Mouse (Mus musculus): ENCODE data around the gene March4. TPM values are rescaled to one million over a fixed set of nuclear protein-coding genes. Genes with fewer than 3 reads are reported as not detected.

March4 gene
- polyA plus RNA-seq, 1 experiment from 2014 or later: not detected

DNA sequence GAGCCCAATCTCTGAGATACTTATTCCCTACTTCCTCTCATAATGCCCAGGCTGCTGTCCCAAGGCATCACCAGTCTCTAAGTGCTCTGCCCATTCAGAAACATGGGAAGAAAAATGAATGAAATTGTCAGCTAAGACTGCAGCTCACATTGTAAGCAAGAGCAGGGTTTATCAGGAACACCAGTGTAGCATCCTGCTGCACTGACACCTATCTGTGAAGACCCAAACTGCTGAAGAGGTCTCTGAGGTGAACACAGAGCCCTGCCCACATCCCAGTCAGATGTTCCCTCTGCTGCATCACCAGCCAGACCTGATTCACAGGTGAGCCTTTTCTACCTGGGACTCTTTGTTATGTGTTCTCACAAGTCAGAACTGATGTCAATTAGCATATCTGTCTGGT, 3.3 kb downstream of the March4 start:
- ATAC-seq: no peak
- no peak for TF ChIP-seq EP300 (IDR thresholded peaks at IDR 0.05; ENCODE audit: low read depth)
- no peak for TF ChIP-seq CTCF (IDR thresholded peaks at IDR 0.05; ENCODE audit: low read depth)

DNA sequence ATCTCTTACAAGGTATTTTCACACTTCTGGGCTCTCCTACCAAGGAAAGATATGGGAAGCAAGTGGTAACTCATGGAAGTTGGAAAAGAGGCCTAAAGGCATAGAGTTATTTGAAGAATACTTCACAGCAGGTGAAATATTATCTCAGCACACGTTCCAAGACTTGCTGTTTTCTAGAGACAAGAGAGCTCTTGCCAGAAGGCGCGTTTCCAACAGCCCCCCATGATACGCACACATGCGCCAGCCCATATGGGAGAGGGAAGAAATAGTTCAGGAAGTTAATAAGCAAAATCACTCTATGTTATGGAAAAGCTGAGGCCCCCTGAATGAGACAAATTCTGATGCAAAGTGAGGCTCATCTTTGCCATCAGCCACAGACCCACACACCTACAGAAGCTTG, 3.8 kb downstream of the March4 start:
- H3K27ac ChIP-seq (ENCODE audit: low read depth): no peak overlapping the region
- H3K9me3 ChIP-seq (ENCODE audit: low read length): no peaks in the 10 kb centered on the region
- WGBS (ENCODE audit: insufficient replicate concordance): 79% methylated on average over 5 of the region's 5 CpGs
- no peak overlapping the region for H3K4me2 ChIP-seq (ENCODE audit: low read depth, low read length)
- ATAC-seq (no peak), DNase-seq (no peak)
- H3K36me3 ChIP-seq (replicated peaks; ENCODE audit: insufficient read depth, low read length): no peaks in the 10 kb centered on the region
- peaks cover 27% of the 10 kb centered on the region for H3K27me3 ChIP-seq (ENCODE audit: insufficient read depth, low read length)
- H3K4me1 ChIP-seq (ENCODE audit: insufficient read depth): peaks cover 3% of the 10 kb centered on the region; the same call in 1 of the 2 replicates
- H3K4me3 ChIP-seq (ENCODE audit: low read depth, low read length): no peak overlapping the region
- no peak overlapping the region for H3K9ac ChIP-seq (replicated peaks)
- TF ChIP-seq CTCF (IDR thresholded peaks at IDR 0.05; ENCODE audit: low read depth): no peak
- no peak for TF ChIP-seq EP300 (IDR thresholded peaks at IDR 0.05; ENCODE audit: low read depth)

More for the DNA sequence above, 3.3 kb downstream of the March4 start:
- Histone ChIP-seq H3K27me3 (ENCODE audit: insufficient read depth, low read length) (peaks cover 27% of the 10 kb centered on the region), H3K36me3 (replicated peaks; ENCODE audit: insufficient read depth, low read length) (no peaks in the 10 kb centered on the region), H3K4me3 (ENCODE audit: low read depth, low read length) (no peak overlapping the region), H3K9me3 (ENCODE audit: low read length) (no peaks in the 10 kb centered on the region), H3K4me1 (ENCODE audit: insufficient read depth) (peaks cover 3% of the 10 kb centered on the region; the same call in 1 of the 2 replicates), H3K9ac (replicated peaks) (no peak overlapping the region), H3K4me2 (ENCODE audit: low read depth, low read length) (no peak overlapping the region), H3K27ac (ENCODE audit: low read depth) (no peak overlapping the region)
- DNase-seq: no peak

DNA sequence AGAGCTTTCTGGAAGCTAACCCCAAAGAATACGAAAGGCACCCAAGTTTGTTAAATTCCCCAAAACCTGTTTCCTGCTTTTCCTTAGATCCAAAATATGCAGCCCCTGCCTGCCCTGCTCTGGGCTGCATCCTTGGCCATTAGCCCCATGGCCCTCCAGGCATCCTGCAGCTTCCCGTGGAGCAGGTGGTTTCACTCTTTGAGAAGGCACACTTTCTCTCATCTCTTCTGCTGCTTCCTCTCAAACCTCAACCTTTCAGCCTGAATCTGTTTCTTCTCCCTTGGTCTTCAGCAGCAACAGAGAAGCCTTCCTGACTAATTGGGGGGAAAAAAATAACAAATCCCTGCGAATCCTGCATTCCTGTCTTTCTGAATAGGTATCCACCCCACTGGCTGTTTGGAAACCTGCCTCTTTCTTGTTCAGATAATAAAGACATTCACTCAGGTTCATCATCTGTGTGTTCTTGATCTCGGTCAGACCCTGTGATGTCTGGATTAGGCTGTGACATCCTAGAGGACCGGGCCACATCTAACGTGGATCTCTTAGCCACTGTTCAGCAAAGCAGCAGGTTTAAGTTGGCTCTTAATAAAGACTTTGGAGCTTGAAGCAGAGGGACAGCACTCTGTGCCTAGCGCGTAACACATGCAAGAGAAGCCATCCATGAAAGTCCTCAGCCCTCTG, 6.1 kb downstream of the March4 start:
- Histone ChIP-seq H3K9me3 (ENCODE audit: low read length) (no peaks in the 10 kb centered on the region), H3K36me3 (replicated peaks; ENCODE audit: insufficient read depth, low read length) (no peaks in the 10 kb centered on the region), H3K27ac (ENCODE audit: low read depth) (no peak overlapping the region), H3K9ac (replicated peaks) (no peak overlapping the region), H3K4me3 (ENCODE audit: low read depth, low read length) (no peak overlapping the region), H3K27me3 (ENCODE audit: insufficient read depth, low read length) (peaks cover 7% of the 10 kb centered on the region), H3K4me2 (ENCODE audit: low read depth, low read length) (no peak overlapping the region), H3K4me1 (ENCODE audit: insufficient read depth) (no peaks in the 10 kb centered on the region)
- ATAC-seq: no peak
- no peak for DNase-seq
- TF ChIP-seq EP300 (IDR thresholded peaks at IDR 0.05; ENCODE audit: low read depth) (no peak), CTCF (IDR thresholded peaks at IDR 0.05; ENCODE audit: low read depth) (no peak)
- WGBS (ENCODE audit: insufficient replicate concordance): 76% methylated on average over 8 of the region's 8 CpGs

DNA sequence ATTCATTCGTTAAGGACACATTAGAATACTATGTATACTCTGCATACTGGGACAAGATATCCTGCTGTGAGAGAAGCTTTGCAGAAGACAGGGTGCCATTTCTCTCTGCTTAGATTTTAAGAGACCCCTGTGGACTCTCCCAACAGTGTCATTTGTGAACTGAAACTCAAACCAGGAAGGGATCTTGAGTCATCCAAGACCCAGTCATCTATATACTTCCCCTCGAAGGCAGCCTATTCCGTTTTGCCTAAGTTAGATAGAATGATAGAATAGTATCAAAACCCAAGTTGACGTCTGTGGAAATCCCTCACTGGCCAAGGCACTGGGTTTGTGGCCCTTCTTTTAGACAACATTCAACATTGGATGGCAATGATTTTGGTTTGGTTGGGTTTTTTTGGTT, 7.5 kb downstream of the March4 start:
- 68% methylated on average over 4 of the region's 4 CpGs for WGBS (ENCODE audit: insufficient replicate concordance)
- ATAC-seq: no peak
- no peaks in the 10 kb centered on the region for H3K4me1 ChIP-seq (ENCODE audit: insufficient read depth)

DNA sequence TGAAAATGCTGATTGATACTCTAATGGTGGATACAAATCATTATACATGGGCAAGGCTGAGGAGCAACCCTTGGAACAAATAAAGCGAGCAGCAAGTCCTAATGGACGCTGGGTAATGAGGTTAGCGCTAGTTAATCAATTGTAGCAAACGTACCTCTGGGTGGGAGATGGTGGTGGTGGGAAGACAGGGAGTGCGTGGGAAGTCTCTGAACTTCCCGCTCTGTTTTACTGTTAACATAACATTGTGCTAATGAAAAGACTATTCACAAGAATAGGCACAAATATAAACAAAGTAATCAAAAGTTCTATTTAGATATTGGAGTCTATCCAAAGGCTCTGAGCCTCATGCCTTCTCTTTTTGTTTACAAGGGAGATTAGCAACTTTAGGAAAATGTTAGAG, 13.1 kb downstream of the March4 start:
- DNase-seq (no peak), ATAC-seq (no peak)
- H3K4me1 ChIP-seq (ENCODE audit: insufficient read depth): no peaks in the 10 kb centered on the region
- no peak overlapping the region for H3K27ac ChIP-seq (ENCODE audit: low read depth)
- TF ChIP-seq EP300 (IDR thresholded peaks at IDR 0.05; ENCODE audit: low read depth): no peak
- no peak overlapping the region for H3K4me2 ChIP-seq (ENCODE audit: low read depth, low read length)
- no peaks in the 10 kb centered on the region for H3K27me3 ChIP-seq (ENCODE audit: insufficient read depth, low read length)
- H3K9me3 ChIP-seq (ENCODE audit: low read length): no peaks in the 10 kb centered on the region
- H3K9ac ChIP-seq (replicated peaks): no peak overlapping the region
- WGBS (ENCODE audit: insufficient replicate concordance): 66% methylated on average over 6 of the region's 6 CpGs
- no peak overlapping the region for H3K4me3 ChIP-seq (ENCODE audit: low read depth, low read length)
- H3K36me3 ChIP-seq (replicated peaks; ENCODE audit: insufficient read depth, low read length): no peaks in the 10 kb centered on the region

More for the DNA sequence above, 7.5 kb downstream of the March4 start:
- no peak for DNase-seq
- H3K27me3 ChIP-seq (ENCODE audit: insufficient read depth, low read length): no peaks in the 10 kb centered on the region
- no peak for TF ChIP-seq EP300 (IDR thresholded peaks at IDR 0.05; ENCODE audit: low read depth)
- H3K4me3 ChIP-seq (ENCODE audit: low read depth, low read length): no peak overlapping the region
- H3K9me3 ChIP-seq (ENCODE audit: low read length): no peaks in the 10 kb centered on the region
- no peak overlapping the region for H3K4me2 ChIP-seq (ENCODE audit: low read depth, low read length)
- no peak overlapping the region for H3K27ac ChIP-seq (ENCODE audit: low read depth)
- no peak overlapping the region for H3K9ac ChIP-seq (replicated peaks)
- H3K36me3 ChIP-seq (replicated peaks; ENCODE audit: insufficient read depth, low read length): no peaks in the 10 kb centered on the region

DNA sequence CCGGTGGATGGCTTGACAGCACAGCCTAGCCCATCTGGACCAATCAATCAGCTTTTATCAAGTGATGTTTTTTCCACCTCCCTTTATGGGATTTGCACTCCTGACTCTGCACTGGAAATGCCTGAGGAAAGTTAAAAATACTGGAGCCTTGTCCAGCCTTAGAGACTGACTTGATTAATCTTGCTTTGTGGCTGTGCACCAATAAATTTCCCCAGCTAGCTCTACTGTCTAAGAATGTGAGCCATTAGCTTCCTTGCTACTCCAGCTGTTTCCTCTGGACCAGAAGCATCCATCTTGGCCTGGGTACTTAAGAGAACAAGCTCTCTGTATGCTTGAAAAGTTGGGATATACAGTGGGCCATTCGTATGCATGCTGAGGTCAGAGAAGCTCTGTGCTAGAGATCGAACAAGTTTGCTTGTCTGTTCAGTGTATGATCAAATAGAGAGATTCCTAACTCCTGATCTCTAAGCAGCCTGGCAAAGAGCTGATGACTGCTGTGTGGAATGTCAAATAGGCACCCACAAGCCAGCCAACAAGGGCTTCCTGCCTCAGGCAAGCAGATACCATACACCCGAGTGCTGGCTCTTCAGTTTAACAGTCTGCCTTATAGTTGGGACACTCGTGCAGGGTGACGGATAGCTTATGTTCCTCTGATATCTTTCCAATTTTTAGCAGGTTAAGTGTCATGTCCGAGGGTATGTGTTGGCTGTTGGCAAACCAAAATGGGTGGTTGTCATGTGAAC, 25.8 kb downstream of the March4 start:
- Histone ChIP-seq H3K4me2 (ENCODE audit: low read depth, low read length) (no peak overlapping the region), H3K27ac (ENCODE audit: low read depth) (no peak overlapping the region), H3K9ac (replicated peaks) (no peak overlapping the region), H3K9me3 (ENCODE audit: low read length) (no peaks in the 10 kb centered on the region), H3K4me1 (ENCODE audit: insufficient read depth) (no peaks in the 10 kb centered on the region), H3K27me3 (ENCODE audit: insufficient read depth, low read length) (no peaks in the 10 kb centered on the region), H3K36me3 (replicated peaks; ENCODE audit: insufficient read depth, low read length) (no peaks in the 10 kb centered on the region), H3K4me3 (ENCODE audit: low read depth, low read length) (no peak overlapping the region)
- 72% methylated on average over 7 of the region's 7 CpGs for WGBS (ENCODE audit: insufficient replicate concordance)
- no peak for TF ChIP-seq EP300 (IDR thresholded peaks at IDR 0.05; ENCODE audit: low read depth)
- TF ChIP-seq CTCF (IDR thresholded peaks at IDR 0.05; ENCODE audit: low read depth): no peak
- DNase-seq: no peak
- no peak for ATAC-seq

Measured in liver, postnatal 0 days (tissue).